Mouse (Mus musculus): ENCODE measurements around the gene Gm45785. TPM values are rescaled to one million over a fixed set of nuclear protein-coding genes. Genes with fewer than 3 reads are reported as not detected.

Gm45785 gene
- polyA plus RNA-seq (2015; fragmentation: Nextera tagmentation; extraction: Ambion mirVana), result not detected in 2 replicates

- WGBS (ENCODE audit: insufficient replicate concordance), result under 1% methylated on average over 51 of the region's 51 CpGs
- H3K9me3 ChIP-seq (replicated peaks; ENCODE audit: control insufficient read depth, low read length), result no peaks in the 10 kb centered on the region
- H3K4me1 ChIP-seq (ENCODE audit: control insufficient read depth, low read depth, low read length), result peaks cover 32% of the 10 kb centered on the region
- peak; percentile 80 for ATAC-seq (ENCODE audit: low read depth)
- peak within 1 kb of the TSS; percentile 88 for H3K4me3 ChIP-seq (ENCODE audit: low read depth, low read length)
- peak within 1 kb of the TSS; percentile 99 for H3K27ac ChIP-seq (ENCODE audit: low read length)
- peak within 1 kb of the TSS; percentile 94 for H3K9ac ChIP-seq (ENCODE audit: low read depth, low read length)
- H3K27me3 ChIP-seq (ENCODE audit: control insufficient read depth, insufficient read depth, low read depth, low read length), result no peaks in the 10 kb centered on the region
- peaks cover 22% of the 10 kb centered on the region for H3K36me3 ChIP-seq (ENCODE audit: control insufficient read depth, insufficient read depth)
- peak within 1 kb of the TSS; percentile 98 for H3K4me2 ChIP-seq (ENCODE audit: low read depth, low read length)
Observed at GRCm38 (mm10) chr7:140855860-140856784, at the start of gene Gm45785. Gene Gm45785, minus strand, starts transcription at chr7:140856331.

- Histone ChIP-seq H3K27ac (ENCODE audit: low read length) (peak overlapping the region; percentile 62), H3K27me3 (ENCODE audit: control insufficient read depth, insufficient read depth, low read depth, low read length) (no peaks in the 10 kb centered on the region), H3K4me3 (ENCODE audit: low read depth, low read length) (peak overlapping the region; percentile 46), H3K4me1 (ENCODE audit: control insufficient read depth, low read depth, low read length) (0 out of 2 replicates have a peak, but pooled peaks cover 2% of the 10 kb centered on the region), H3K36me3 (ENCODE audit: control insufficient read depth, insufficient read depth) (no peaks in the 10 kb centered on the region), H3K4me2 (ENCODE audit: low read depth, low read length) (peak overlapping the region; percentile 21; the same call in 1 of the 2 replicates), H3K9ac (ENCODE audit: low read depth, low read length) (no peak overlapping the region; the same call in 1 of the 2 replicates), H3K9me3 (replicated peaks; ENCODE audit: control insufficient read depth, low read length) (no peaks in the 10 kb centered on the region)
- ATAC-seq (ENCODE audit: low read depth), result peak; percentile 65
- WGBS (ENCODE audit: insufficient replicate concordance), result 15% methylated on average over 2 of the region's 2 CpGs
Observed at GRCm38 (mm10) chr7:140905642-140906081, 49.5 kb upstream of the Gm45785 start.

- peaks cover 2% of the 10 kb centered on the region; the same call in 1 of the 2 replicates for H3K36me3 ChIP-seq (ENCODE audit: control insufficient read depth, insufficient read depth)
- no peak overlapping the region for H3K9ac ChIP-seq (ENCODE audit: low read depth, low read length)
- peak overlapping the region; percentile 55 for H3K27ac ChIP-seq (ENCODE audit: low read length)
- no peak overlapping the region for H3K4me3 ChIP-seq (ENCODE audit: low read depth, low read length)
- H3K9me3 ChIP-seq (replicated peaks; ENCODE audit: control insufficient read depth, low read length), result no peaks in the 10 kb centered on the region
- H3K4me1 ChIP-seq (ENCODE audit: control insufficient read depth, low read depth, low read length), result no peaks in the 10 kb centered on the region
- no peaks in the 10 kb centered on the region for H3K27me3 ChIP-seq (ENCODE audit: control insufficient read depth, insufficient read depth, low read depth, low read length)
- no peak overlapping the region for H3K4me2 ChIP-seq (ENCODE audit: low read depth, low read length)
- WGBS (ENCODE audit: insufficient replicate concordance), result 24% methylated on average over 13 of the region's 13 CpGs
- ATAC-seq (ENCODE audit: low read depth), result peak; percentile 30
Observed at GRCm38 (mm10) chr7:140903212-140903611, 47.1 kb upstream of the Gm45785 start.

GRCm38 (mm10) chr7:140902036-140902875 lies 46.1 kb upstream of the Gm45785 start:
- H3K36me3 ChIP-seq (ENCODE audit: control insufficient read depth, insufficient read depth), result peaks cover 10% of the 10 kb centered on the region
- no peaks in the 10 kb centered on the region for H3K4me1 ChIP-seq (ENCODE audit: control insufficient read depth, low read depth, low read length)
- 71% methylated on average over 15 of the region's 15 CpGs for WGBS (ENCODE audit: insufficient replicate concordance)
- no peak for ATAC-seq (ENCODE audit: low read depth)
- H3K27ac ChIP-seq (ENCODE audit: low read length), result no peak overlapping the region
- no peak overlapping the region for H3K4me3 ChIP-seq (ENCODE audit: low read depth, low read length)
- no peaks in the 10 kb centered on the region for H3K9me3 ChIP-seq (replicated peaks; ENCODE audit: control insufficient read depth, low read length)
- H3K9ac ChIP-seq (ENCODE audit: low read depth, low read length), result no peak overlapping the region
- H3K27me3 ChIP-seq (ENCODE audit: control insufficient read depth, insufficient read depth, low read depth, low read length), result no peaks in the 10 kb centered on the region
- no peak overlapping the region for H3K4me2 ChIP-seq (ENCODE audit: low read depth, low read length)

GRCm38 (mm10) chr7:140900220-140900619 lies 44.1 kb upstream of the Gm45785 start, which contains the start of gene Cox8b:
Gene Cox8b, minus strand, starts transcription at chr7:140900446.
- Histone ChIP-seq H3K4me1 (ENCODE audit: control insufficient read depth, low read depth, low read length) (no peaks in the 10 kb centered on the region), H3K9ac (ENCODE audit: low read depth, low read length) (no peak within 1 kb of the TSS), H3K27me3 (ENCODE audit: control insufficient read depth, insufficient read depth, low read depth, low read length) (no peaks in the 10 kb centered on the region), H3K27ac (ENCODE audit: low read length) (no peak within 1 kb of the TSS), H3K9me3 (replicated peaks; ENCODE audit: control insufficient read depth, low read length) (no peaks in the 10 kb centered on the region), H3K4me3 (ENCODE audit: low read depth, low read length) (no peak within 1 kb of the TSS), H3K36me3 (ENCODE audit: control insufficient read depth, insufficient read depth) (peaks cover 10% of the 10 kb centered on the region), H3K4me2 (ENCODE audit: low read depth, low read length) (no peak within 1 kb of the TSS)
- WGBS (ENCODE audit: insufficient replicate concordance), result 76% methylated on average over 10 of the region's 10 CpGs
- ATAC-seq (ENCODE audit: low read depth), result no peak

GRCm38 (mm10) chr7:140899121-140899520 lies 43.0 kb upstream of the Gm45785 start:
- Histone ChIP-seq H3K9ac (ENCODE audit: low read depth, low read length) (no peak overlapping the region), H3K27ac (ENCODE audit: low read length) (no peak overlapping the region), H3K27me3 (ENCODE audit: control insufficient read depth, insufficient read depth, low read depth, low read length) (no peaks in the 10 kb centered on the region), H3K9me3 (replicated peaks; ENCODE audit: control insufficient read depth, low read length) (no peaks in the 10 kb centered on the region), H3K4me1 (ENCODE audit: control insufficient read depth, low read depth, low read length) (no peaks in the 10 kb centered on the region), H3K4me2 (ENCODE audit: low read depth, low read length) (no peak overlapping the region), H3K4me3 (ENCODE audit: low read depth, low read length) (no peak overlapping the region), H3K36me3 (ENCODE audit: control insufficient read depth, insufficient read depth) (peaks cover 10% of the 10 kb centered on the region)
- WGBS (ENCODE audit: insufficient replicate concordance), result 78% methylated on average over 3 of the region's 3 CpGs
- no peak for ATAC-seq (ENCODE audit: low read depth)

- H3K36me3 ChIP-seq (ENCODE audit: control insufficient read depth, insufficient read depth), result peaks cover 10% of the 10 kb centered on the region
- 75% methylated on average over 7 of the region's 7 CpGs for WGBS (ENCODE audit: insufficient replicate concordance)
- H3K9me3 ChIP-seq (replicated peaks; ENCODE audit: control insufficient read depth, low read length), result no peaks in the 10 kb centered on the region
- H3K4me2 ChIP-seq (ENCODE audit: low read depth, low read length), result no peak overlapping the region
- H3K27ac ChIP-seq (ENCODE audit: low read length), result no peak overlapping the region
- no peaks in the 10 kb centered on the region for H3K27me3 ChIP-seq (ENCODE audit: control insufficient read depth, insufficient read depth, low read depth, low read length)
- no peak overlapping the region for H3K4me3 ChIP-seq (ENCODE audit: low read depth, low read length)
- no peak for ATAC-seq (ENCODE audit: low read depth)
- H3K9ac ChIP-seq (ENCODE audit: low read depth, low read length), result no peak overlapping the region
- no peaks in the 10 kb centered on the region for H3K4me1 ChIP-seq (ENCODE audit: control insufficient read depth, low read depth, low read length)
Observed at GRCm38 (mm10) chr7:140897863-140898262, 41.7 kb upstream of the Gm45785 start.

GRCm38 (mm10) chr7:140894611-140895010 lies 38.5 kb upstream of the Gm45785 start:
- Histone ChIP-seq H3K9ac (ENCODE audit: low read depth, low read length) (no peak overlapping the region), H3K27ac (ENCODE audit: low read length) (no peak overlapping the region), H3K4me2 (ENCODE audit: low read depth, low read length) (no peak overlapping the region), H3K4me1 (ENCODE audit: control insufficient read depth, low read depth, low read length) (no peaks in the 10 kb centered on the region), H3K4me3 (ENCODE audit: low read depth, low read length) (no peak overlapping the region), H3K27me3 (ENCODE audit: control insufficient read depth, insufficient read depth, low read depth, low read length) (no peaks in the 10 kb centered on the region), H3K36me3 (ENCODE audit: control insufficient read depth, insufficient read depth) (peaks cover 21% of the 10 kb centered on the region), H3K9me3 (replicated peaks; ENCODE audit: control insufficient read depth, low read length) (no peaks in the 10 kb centered on the region)
- WGBS (ENCODE audit: insufficient replicate concordance), result 85% methylated on average over 3 of the region's 3 CpGs
- no peak for ATAC-seq (ENCODE audit: low read depth)
